Mouse (Mus musculus): ENCODE measurements around the gene Milr1. TPM values are rescaled to one million over a fixed set of nuclear protein-coding genes. Genes with fewer than 3 reads are reported as not detected.
"Not testable (repeated sequence)": the region's sequence is repeated elsewhere in the genome, so short reads cannot be mapped to it uniquely, and the experiment has no call there.

The Milr1 gene
- total and polyA plus RNA-seq, 2 experiments from 2014 or later = 0.56 TPM; not detected in 1

GRCm38 (mm10) chr11:106722831-106723361 lies 28.1 kb upstream of the Milr1 start:
- Histone ChIP-seq H3K27me3 (ENCODE audit: insufficient read depth, low read length) (no peaks in the 10 kb centered on the region), H3K4me1 (ENCODE audit: insufficient read depth, low read length) (no peaks in the 10 kb centered on the region), H3K9ac (replicated peaks; ENCODE audit: low read length) (no peak overlapping the region), H3K36me3 (ENCODE audit: insufficient read depth, low read length) (no peaks in the 10 kb centered on the region), H3K4me2 (ENCODE audit: low read depth, low read length) (no peak overlapping the region), H3K27ac (no peak overlapping the region), H3K4me3 (ENCODE audit: low read length) (no peak overlapping the region), H3K9me3 (ENCODE audit: low read length) (no peaks in the 10 kb centered on the region)
- no peak for DNase-seq (ENCODE audit: low spot score)
- no peak for ATAC-seq
- no peak for TF ChIP-seq CTCF (IDR thresholded peaks at IDR 0.05; ENCODE audit: low read depth)
- 21% methylated on average over 7 of the region's 7 CpGs for WGBS

- H3K27ac ChIP-seq = no peak overlapping the region
- no peaks in the 10 kb centered on the region for H3K4me1 ChIP-seq (ENCODE audit: insufficient read depth, low read length)
- no peaks in the 10 kb centered on the region for H3K27me3 ChIP-seq (ENCODE audit: insufficient read depth, low read length)
- ATAC-seq = no peak
- H3K4me2 ChIP-seq (ENCODE audit: low read depth, low read length) = 0 out of 2 replicates have a peak overlapping the region, but pooled peaks have one; percentile 10
- H3K36me3 ChIP-seq (ENCODE audit: insufficient read depth, low read length) = no peaks in the 10 kb centered on the region
- 72% methylated on average over 15 of the region's 15 CpGs for WGBS
- H3K9me3 ChIP-seq (ENCODE audit: low read length) = no peaks in the 10 kb centered on the region
- TF ChIP-seq CTCF (IDR thresholded peaks at IDR 0.05; ENCODE audit: low read depth) = no peak
- no peak overlapping the region for H3K4me3 ChIP-seq (ENCODE audit: low read length)
- H3K9ac ChIP-seq (replicated peaks; ENCODE audit: low read length) = no peak overlapping the region
- peak; percentile 32 for DNase-seq (ENCODE audit: low spot score)
Measured at GRCm38 (mm10) chr11:106723611-106724125, 27.4 kb upstream of the Milr1 start.

GRCm38 (mm10) chr11:106724176-106724915 lies 26.7 kb upstream of the Milr1 start:
- H3K4me1 ChIP-seq (ENCODE audit: insufficient read depth, low read length) = no peaks in the 10 kb centered on the region
- no peaks in the 10 kb centered on the region for H3K27me3 ChIP-seq (ENCODE audit: insufficient read depth, low read length)
- no peak overlapping the region for H3K4me2 ChIP-seq (ENCODE audit: low read depth, low read length)
- H3K4me3 ChIP-seq (ENCODE audit: low read length) = no peak overlapping the region
- WGBS = 85% methylated on average over 10 of the region's 10 CpGs
- ATAC-seq = no peak
- TF ChIP-seq CTCF (IDR thresholded peaks at IDR 0.05; ENCODE audit: low read depth) = no peak
- H3K9ac ChIP-seq (replicated peaks; ENCODE audit: low read length) = no peak overlapping the region
- no peak for DNase-seq (ENCODE audit: low spot score)
- no peaks in the 10 kb centered on the region for H3K9me3 ChIP-seq (ENCODE audit: low read length)
- H3K36me3 ChIP-seq (ENCODE audit: insufficient read depth, low read length) = no peaks in the 10 kb centered on the region
- H3K27ac ChIP-seq = no peak overlapping the region

DNA sequence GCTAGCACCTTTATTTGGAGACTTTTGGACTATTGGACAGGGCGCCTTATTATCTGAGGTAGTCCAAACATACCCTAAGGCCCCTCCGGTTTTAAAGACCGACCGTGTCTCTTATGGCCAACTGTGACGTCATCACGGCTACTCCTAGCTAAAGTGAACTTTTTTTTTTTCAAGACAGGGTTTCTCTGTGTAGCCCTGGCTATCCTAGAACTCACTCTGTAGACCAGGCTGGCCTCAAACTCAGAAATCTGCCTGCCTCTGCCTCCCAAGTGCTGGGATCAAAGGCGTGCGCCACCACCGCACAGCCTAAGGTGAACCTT lies 26.1 kb upstream of the Milr1 start:
- not testable (repeated sequence) for H3K27ac ChIP-seq; H3K9me3 ChIP-seq (ENCODE audit: low read length); H3K36me3 ChIP-seq (ENCODE audit: insufficient read depth, low read length); H3K27me3 ChIP-seq (ENCODE audit: insufficient read depth, low read length); H3K9ac ChIP-seq (replicated peaks; ENCODE audit: low read length); H3K4me3 ChIP-seq (ENCODE audit: low read length); H3K4me2 ChIP-seq (ENCODE audit: low read depth, low read length); ATAC-seq; DNase-seq (ENCODE audit: low spot score); H3K4me1 ChIP-seq (ENCODE audit: insufficient read depth, low read length)
- WGBS = 95% methylated on average over 9 of the region's 9 CpGs

DNA sequence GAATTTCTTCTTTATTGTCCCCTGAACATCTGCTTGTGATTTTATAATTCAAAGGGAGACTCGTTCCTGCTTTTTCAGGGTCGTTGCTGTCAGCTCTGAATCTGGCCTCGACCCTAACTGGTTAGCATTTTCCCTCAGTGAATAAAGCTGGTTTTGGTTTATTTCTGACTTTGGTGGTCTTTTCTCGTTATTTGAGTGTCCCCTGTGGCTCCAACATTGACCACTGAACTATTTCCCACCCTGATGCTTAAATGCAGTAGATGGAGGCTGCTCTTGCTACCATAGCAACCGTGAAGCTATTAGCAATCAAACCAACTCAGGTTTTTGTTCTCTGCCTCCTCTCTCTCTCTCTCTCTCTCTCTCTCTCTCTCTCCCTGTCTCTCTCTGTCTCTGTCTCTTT lies 23.1 kb upstream of the Milr1 start:
- H3K36me3 ChIP-seq (ENCODE audit: insufficient read depth, low read length) = no peaks in the 10 kb centered on the region
- ATAC-seq (no peak), DNase-seq (ENCODE audit: low spot score) (no peak)
- no peak for TF ChIP-seq CTCF (IDR thresholded peaks at IDR 0.05; ENCODE audit: low read depth)
- no peak overlapping the region for H3K4me2 ChIP-seq (ENCODE audit: low read depth, low read length)
- no peaks in the 10 kb centered on the region for H3K9me3 ChIP-seq (ENCODE audit: low read length)
- 38% methylated on average over 5 of the region's 5 CpGs for WGBS
- no peak overlapping the region for H3K27ac ChIP-seq
- H3K27me3 ChIP-seq (ENCODE audit: insufficient read depth, low read length) = no peaks in the 10 kb centered on the region
- H3K9ac ChIP-seq (replicated peaks; ENCODE audit: low read length) = no peak overlapping the region
- no peaks in the 10 kb centered on the region for H3K4me1 ChIP-seq (ENCODE audit: insufficient read depth, low read length)
- H3K4me3 ChIP-seq (ENCODE audit: low read length) = no peak overlapping the region

DNA sequence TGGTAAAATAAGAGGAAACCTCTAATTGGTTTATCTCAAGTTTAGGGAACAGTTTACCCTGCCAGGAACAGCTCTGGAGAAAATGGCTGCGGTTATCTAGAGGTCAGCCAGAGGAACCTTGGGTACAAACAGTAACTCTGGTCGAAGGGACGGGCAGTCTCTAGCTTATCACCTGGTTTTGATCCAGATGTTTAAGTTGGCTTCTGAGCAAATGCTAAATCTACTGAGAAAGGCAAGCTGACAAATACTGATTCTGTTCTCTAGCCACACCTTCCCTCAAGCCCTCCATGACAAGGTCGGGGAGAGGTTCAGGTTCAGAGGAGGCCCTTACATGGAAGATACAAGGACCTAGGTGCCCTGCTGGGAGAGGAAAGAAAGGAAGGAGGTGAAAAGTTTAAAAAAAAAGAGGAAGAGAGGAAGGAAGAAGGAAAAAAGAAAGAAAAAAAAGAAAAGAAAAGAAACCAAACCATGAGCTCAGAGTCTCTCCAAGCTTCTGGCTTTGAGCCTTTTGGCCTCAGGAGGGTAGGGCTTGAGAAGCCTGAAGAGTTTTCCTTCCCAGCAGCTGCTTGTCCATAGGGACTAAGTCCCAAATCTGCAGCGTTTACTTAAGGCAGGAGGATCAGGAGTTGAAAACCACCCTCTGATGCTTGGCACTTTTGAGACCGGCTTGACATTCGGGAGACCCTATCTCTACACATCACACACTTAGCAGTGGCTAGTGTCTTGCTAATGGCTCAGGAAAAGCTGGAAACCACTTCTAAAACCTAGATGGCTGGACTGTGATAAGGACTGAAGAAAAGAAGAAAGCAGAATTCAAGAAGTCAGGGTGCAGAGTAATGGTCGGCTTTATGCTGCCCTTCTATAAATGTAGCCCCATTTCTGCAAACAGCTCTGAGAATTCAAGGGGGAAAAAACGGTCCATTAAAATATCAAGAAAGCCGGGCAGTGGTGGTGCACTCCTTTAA lies 22.3 kb upstream of the Milr1 start:
- DNase-seq (ENCODE audit: low spot score) (no peak), ATAC-seq (no peak)
- no peaks in the 10 kb centered on the region for H3K36me3 ChIP-seq (ENCODE audit: insufficient read depth, low read length)
- H3K27me3 ChIP-seq (ENCODE audit: insufficient read depth, low read length) = no peaks in the 10 kb centered on the region
- no peaks in the 10 kb centered on the region for H3K4me1 ChIP-seq (ENCODE audit: insufficient read depth, low read length)
- H3K9ac ChIP-seq (replicated peaks; ENCODE audit: low read length) = no peak overlapping the region
- H3K4me2 ChIP-seq (ENCODE audit: low read depth, low read length) = no peak overlapping the region
- TF ChIP-seq CTCF (IDR thresholded peaks at IDR 0.05; ENCODE audit: low read depth) = no peak
- 79% methylated on average over 10 of the region's 10 CpGs for WGBS
- H3K4me3 ChIP-seq (ENCODE audit: low read length) = no peak overlapping the region
- no peaks in the 10 kb centered on the region for H3K9me3 ChIP-seq (ENCODE audit: low read length)
- no peak overlapping the region for H3K27ac ChIP-seq
